Mouse (Mus musculus) retina, postnatal 1 day (tissue): ENCODE results near the gene Srprb.
A peak's percentile ranks its signal among the peaks of the same experiment; 100 is the strongest.

ENCODE experiments used
- DNase-seq: peaks from one replicate; pipeline ENCODE4 v3.0.0-alpha.2; 2012

Gene Srprb

GRCm38 (mm10) chr9:103201561-103202260, at the start of gene Srprb:
Srprb (minus strand) TSS chr9:103202137.
- peak; percentile 94 for DNase-seq

DNA sequence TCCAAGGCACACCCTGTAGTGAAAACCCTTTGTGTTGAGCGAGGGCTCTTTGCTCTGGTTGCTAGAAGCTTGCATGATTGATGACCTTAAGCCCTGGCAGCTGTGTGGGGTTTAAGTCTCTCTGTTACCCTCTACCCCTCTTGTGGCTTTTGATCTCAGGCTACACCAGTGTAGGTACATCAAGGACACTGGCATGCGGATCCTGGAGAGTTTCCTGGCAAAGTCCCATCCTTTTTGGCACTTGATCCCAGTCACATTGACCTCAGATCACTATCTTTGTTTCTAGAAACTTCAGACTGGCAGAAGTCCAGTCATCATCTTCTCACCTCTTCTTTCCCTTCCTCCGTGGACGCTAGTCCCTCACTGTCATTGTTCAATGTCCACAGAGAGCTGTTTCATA, 46.7 kb upstream of the Srprb start:
- no peak for DNase-seq

DNA sequence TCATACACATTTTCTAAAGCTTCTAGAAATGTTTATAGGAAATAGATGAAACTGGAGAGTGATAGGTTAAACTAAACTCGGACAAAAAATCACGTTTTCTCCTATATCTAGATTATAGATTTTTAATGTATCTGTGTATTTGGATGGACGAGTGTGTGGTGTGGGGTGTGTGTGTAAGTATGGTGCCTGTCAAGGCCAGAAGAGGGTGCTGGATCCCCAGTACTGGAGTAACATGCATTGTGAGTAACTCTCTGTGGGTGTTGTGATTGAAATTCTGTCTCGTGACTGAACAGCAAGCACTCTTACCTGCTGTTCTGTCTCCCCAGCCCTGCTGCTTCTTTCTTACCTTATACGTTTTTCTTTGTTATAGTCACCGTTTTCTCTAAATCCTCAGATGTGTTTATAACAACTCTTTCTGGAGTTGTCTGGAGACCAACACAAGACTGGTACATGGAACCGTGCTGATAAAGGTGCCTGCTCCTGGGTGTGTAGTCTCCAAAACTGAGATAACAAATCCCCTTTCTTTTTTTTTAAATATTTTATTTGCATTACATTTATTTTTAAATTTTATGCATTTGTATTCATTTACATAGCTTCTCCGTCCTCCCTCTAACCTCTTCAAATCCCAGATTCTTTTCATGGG, 44.7 kb upstream of the Srprb start:
- DNase-seq = no peak

GRCm38 (mm10) chr9:103243640-103244039, 41.7 kb upstream of the Srprb start:
- DNase-seq = no peak

- DNase-seq = no peak
Measured at GRCm38 (mm10) chr9:103241206-103241605, 39.3 kb upstream of the Srprb start.

GRCm38 (mm10) chr9:103239471-103239870, 37.5 kb upstream of the Srprb start:
- no peak for DNase-seq

DNA sequence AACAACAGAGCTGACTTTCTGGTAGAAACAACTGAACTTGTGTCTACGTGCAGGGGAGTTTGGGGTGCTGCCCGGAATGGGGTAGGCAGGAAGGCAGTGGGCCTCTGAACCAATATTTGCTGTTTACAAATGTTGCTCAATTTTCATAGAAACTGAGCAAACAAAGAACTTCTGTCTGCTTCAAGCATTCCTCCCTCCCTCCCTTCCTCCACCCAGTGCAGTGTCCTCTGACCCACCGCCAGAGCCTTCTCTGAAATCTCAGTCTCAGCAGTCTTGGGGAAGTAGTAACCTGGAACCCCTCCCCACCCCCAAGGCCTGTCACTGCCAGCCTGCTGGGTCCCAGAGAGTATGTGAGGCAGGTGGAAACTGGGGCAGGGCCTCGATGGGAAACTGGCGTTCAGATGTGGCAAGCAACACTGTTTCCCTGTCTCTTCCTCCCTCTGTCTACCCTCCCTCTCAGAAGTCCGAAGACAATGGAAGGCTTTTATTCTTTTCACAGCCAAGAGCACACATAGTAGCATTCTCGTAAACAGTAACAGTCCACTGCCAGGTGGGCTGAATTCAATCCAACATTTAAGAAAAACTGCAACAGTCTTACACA, 32.7 kb upstream of the Srprb start:
- peak; percentile 75 for DNase-seq

GRCm38 (mm10) chr9:103234059-103234458, 32.1 kb upstream of the Srprb start:
- peak; percentile 13 for DNase-seq

DNA sequence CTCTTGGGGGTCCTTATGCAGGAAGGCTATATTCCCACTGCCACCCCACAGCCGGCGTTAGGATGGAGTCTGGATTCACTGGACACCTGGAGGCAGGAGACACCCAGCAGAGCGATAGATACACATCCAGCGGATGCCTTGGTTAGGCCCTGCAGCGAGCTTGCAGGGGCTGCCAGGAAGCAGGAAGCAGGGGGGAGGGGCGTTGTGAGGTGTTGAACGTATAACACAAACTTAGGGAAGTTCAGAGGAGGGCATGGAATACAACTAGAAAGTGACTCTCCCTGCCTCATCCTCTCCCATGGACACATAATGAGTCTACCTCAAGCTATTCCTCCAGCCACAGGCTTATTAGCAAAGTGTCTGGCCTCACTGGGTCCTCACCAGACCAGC, 31.1 kb upstream of the Srprb start:
- DNase-seq = no peak

DNA sequence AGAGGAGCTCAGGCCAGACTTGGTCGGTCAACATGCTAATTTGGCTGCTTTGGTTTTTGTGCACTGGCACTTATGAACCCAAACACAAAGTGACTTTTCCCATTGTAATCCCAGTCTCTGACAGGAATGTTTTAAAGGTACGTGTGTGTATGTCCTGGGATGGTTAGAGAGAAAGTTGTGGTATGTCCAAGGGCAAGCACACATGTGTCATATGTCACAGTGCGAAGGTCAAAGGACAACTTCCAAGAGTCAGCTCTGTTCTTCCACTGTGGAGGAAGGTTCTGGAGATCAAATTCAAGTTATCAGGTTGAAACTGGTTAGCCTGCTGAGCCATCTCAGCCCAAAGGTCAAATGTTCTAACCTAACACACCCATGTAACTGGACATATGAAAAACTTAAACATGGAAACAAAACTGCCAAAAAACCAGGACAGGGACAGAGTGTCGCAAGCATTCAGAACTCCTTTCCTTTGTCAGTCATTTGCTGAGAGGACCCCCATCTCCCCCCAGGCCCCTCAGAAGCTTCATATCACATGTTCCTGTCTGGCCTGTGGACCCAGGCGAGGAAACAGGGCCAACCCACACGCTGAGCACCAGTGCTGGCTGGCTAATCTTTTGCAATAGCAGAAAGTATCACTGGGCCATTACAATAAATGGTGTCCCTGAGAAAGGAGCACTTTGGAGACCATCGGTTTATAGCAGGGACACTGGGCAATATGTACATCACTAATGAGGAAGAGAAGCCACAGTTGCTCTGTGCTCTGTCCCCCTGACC, 30.5 kb upstream of the Srprb start:
- DNase-seq = no peak

DNA sequence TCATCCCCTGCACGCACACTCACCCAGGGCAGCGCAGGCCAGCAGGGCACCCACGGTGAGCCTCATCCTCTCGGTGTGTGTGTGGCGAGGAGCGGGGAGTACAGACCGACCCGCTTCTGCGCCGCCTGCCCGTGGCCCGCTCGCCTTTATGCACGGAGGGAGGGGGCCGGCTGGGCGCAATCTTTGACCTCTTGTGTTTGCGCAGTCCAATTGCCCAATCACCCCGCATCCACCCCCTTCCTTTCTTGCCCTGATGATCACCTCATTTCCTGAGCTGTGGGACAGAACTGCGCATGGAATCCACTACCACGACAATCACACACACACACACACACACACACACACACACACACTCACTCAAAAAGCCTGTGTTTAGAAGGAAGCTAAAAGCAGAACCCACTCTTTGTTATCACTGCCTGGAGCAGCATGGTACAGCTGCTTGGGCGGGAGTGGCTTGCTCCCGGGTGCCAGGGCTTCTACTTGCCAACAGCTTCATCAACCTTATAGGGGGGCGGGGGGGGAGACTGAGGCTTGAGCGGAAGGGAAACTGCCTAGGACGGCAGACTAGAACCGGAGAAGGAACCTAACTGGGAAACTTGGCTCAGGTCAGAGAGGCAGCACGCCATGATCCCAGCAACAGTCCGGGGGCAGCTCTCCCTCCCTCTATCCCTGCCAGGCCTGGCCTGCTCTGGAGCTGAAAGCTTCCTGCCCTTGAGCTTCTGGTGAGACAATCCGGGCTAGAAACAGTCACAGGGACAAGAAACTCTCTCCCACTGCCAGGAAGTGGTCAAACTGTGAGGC, 28.4 kb upstream of the Srprb start, which contains the start of the genes Gm20425 and Trf:
Gm20425 (minus strand) TSS at position 157 of the 801 bp plus-strand sequence.
Trf (minus strand) TSS at position 294 of the 801 bp plus-strand sequence.
- peak; percentile 55 for DNase-seq

DNA sequence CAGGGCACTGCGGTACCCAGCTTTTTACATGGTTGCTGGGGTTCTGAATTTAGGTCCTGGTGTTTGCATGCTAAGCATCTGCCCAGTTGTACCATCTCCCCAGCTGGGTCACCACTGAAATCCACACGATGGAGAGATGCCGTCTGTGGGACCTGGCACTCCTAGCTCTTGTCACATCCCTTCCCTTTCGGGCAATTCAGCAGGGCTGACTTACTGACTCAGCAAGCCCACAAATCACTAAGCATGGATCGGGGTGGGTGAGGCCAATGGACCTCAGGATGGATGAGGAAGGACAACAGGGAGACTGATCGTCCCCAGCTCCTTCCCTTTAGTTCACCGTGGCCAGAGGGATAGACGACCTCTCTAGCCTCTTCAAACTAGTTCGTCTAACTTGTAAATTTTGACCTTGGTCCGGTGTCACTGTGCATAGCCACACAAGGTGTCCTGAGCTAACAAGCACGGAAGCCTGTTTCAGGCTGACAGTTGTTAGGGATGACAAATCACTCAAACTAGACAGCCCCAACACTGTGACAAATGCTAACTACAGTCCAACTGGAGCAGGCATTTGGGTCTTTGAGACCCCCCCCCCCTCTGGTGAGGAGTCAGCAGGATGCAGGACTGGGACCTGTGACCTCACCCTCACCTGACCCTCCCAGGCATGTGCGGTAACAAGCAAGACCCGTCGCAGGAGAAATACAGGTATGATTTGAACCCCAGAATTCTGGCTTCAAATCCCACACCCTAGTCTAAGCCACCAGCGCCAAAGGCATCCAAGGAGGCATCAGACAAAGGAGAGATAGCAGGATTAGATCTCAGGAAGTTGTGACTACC, 27.3 kb upstream of the Srprb start:
- no peak for DNase-seq

- DNase-seq = peak; percentile 16
Measured at GRCm38 (mm10) chr9:103228370-103229003, 26.6 kb upstream of the Srprb start.

DNA sequence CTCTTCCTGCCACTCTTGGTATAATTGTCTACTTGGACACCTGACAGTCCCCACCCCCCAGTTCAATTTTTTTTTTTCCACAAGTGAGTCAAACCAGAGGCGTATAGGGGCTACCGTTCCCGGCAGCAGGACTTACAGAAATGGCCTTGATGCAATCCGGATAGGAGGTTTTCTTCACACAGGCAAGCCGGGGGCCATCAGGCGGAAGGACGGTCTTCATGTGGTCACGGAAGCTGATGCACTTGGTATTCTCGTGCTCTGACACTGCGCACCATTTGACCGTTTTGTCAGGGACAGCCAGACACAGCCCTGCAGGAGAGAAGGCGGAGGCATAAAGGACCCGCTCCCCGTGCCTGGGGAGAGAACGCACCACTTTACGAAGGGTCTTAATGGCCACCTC, 25.8 kb upstream of the Srprb start:
- no peak for DNase-seq

- DNase-seq = no peak
Measured at GRCm38 (mm10) chr9:103226806-103227205, 24.9 kb upstream of the Srprb start.

GRCm38 (mm10) chr9:103225464-103225863, 23.5 kb upstream of the Srprb start:
- peak; percentile 42 for DNase-seq

DNA sequence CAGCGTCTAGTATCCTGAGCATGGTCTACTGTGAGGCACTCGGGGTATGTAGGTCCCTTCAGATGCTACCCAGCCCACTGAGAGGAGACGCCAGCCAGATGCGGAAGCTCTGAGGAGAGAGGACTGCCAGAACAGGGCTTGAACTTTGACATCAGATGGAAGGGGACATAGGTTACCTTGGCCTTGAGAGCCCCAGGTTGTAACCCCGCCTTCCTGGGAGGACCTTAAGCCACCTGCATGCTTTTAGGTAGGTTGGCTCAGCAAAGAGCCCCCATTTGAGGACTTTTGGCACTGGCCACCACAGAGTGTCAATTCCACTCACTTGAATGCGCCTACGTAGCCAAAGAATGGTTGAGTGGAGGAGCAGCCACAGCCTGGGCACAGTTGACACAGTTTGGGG, 22.8 kb upstream of the Srprb start:
- DNase-seq = no peak

DNA sequence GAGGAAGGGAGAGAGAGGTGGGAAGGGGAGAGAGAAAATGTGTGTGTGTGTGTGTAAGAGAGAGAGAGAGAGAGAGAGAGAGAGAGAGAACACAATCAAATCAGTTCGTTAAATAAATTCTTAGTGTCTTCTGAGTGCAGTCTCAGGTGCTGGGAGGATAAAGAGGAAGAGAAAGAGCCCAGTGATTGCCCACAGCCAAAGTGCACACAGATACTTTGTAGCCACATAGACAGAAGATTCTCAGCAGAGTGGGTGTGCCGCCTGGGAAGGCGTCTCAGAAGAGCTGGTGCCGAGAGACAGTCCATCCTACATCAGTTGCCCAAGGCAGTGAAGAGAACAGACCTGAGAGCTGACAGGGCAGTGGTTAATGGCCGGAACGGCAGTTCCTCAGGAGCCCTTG, 12.3 kb upstream of the Srprb start:
- DNase-seq = no peak

GRCm38 (mm10) chr9:103213631-103214030, 11.7 kb upstream of the Srprb start:
- no peak for DNase-seq

DNA sequence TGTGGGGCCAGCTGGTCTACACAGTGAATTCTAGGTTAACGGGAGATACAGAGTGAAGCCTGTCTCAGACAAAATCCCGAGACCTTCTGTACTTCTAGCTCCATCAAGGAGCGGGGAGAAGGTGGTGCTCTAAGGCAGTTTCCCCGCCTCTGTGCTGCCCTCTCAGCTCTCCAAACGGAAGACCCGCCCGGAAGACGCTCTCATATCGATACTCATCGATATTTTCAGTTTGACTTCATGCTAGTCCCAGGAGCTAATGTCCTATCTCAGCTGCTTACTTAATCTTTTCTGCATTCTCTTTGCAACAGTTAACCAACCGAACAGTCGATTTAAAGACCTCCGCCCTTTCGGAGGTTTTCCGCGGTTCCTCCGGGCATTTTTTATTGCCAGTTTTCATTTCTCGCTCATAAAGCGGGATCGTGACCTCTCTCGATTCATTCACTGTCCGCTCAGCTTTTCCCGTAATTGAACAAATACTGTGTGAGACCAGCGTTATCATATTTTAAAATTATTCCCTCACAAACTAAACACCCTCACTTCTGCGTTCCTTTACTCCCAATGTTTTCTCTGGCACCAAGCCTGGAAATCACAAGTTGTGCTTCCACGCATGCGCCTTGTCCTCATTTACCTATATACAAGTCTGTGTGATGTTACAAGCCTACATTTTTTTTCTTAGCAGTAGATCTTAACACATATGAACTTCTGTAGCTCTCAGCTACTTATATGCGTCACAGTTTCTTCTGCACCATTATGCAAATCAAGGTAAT, 10.9 kb upstream of the Srprb start:
- DNase-seq = no peak
